Mouse (Mus musculus) liver, embryonic 14.5 days (tissue): ENCODE results near the gene Smarcad1.

Experiments used
- CTCF ChIP-seq: IDR thresholded peaks from 2 replicates; pipeline ENCODE4 v1.5.1; 2016; ENCODE audit warnings: antibody characterized with exemption, low read depth, control low read depth
- EP300 ChIP-seq: IDR thresholded peaks from 2 replicates; pipeline ENCODE4 v1.6.1; 2016; ENCODE audit warnings: antibody characterized with exemption, low read depth

- TF ChIP-seq EP300 (no peak), CTCF (no peak)
Observed at GRCm38 (mm10) chr6:65146363-65146762, 104.0 kb downstream of the Smarcad1 start.
